Mouse (Mus musculus): ENCODE data around the gene 6430548M08Rik. TPM values are rescaled to one million over a fixed set of nuclear protein-coding genes. Genes with fewer than 3 reads are reported as not detected.
A peak's percentile ranks its signal among the peaks of the same experiment; 100 is the strongest.

Gene 6430548M08Rik
- polyA plus RNA-seq, 1 experiment from 2014 or later = 25.6 TPM

- 93% methylated on average over 9 of the region's 9 CpGs for WGBS (ENCODE audit: missing documents)
Observed at GRCm38 (mm10) chr8:120118162-120118561, 4.2 kb downstream of the 6430548M08Rik start.

GRCm38 (mm10) chr8:120118847-120119246, 4.9 kb downstream of the 6430548M08Rik start:
- WGBS (ENCODE audit: missing documents) = 81% methylated on average over 5 of the region's 5 CpGs
- peaks cover 87% of the 10 kb centered on the region for H3K79me2 ChIP-seq (ENCODE audit: inconsistent target)
- H3K4me3 ChIP-seq (ENCODE audit: inconsistent target) = no peak overlapping the region
- peak overlapping the region; percentile 28 for H3K27ac ChIP-seq
- H3K36me3 ChIP-seq (ENCODE audit: inconsistent target) = no peaks in the 10 kb centered on the region

More at GRCm38 (mm10) chr8:120118162-120118561, 4.2 kb downstream of the 6430548M08Rik start:
- Histone ChIP-seq H3K27ac (peak overlapping the region; percentile 28; the same call in 1 of the 2 replicates), H3K79me2 (ENCODE audit: inconsistent target) (peaks cover 85% of the 10 kb centered on the region), H3K36me3 (ENCODE audit: inconsistent target) (no peaks in the 10 kb centered on the region), H3K4me3 (ENCODE audit: inconsistent target) (no peak overlapping the region)

GRCm38 (mm10) chr8:120119429-120119828, 5.5 kb downstream of the 6430548M08Rik start:
- Histone ChIP-seq H3K27ac (peak overlapping the region; percentile 28; the same call in 1 of the 2 replicates), H3K4me3 (ENCODE audit: inconsistent target) (no peak overlapping the region)

GRCm38 (mm10) chr8:120119931-120120330, 6.0 kb downstream of the 6430548M08Rik start:
- H3K36me3 ChIP-seq (ENCODE audit: inconsistent target) = no peaks in the 10 kb centered on the region
- peaks cover 87% of the 10 kb centered on the region for H3K79me2 ChIP-seq (ENCODE audit: inconsistent target)
- H3K4me3 ChIP-seq (ENCODE audit: inconsistent target) = no peak overlapping the region
- no peak overlapping the region for H3K27ac ChIP-seq
- 14% methylated on average over 6 of the region's 6 CpGs for WGBS (ENCODE audit: missing documents)

More at GRCm38 (mm10) chr8:120119429-120119828, 5.5 kb downstream of the 6430548M08Rik start:
- WGBS (ENCODE audit: missing documents) = 79% methylated on average over 3 of the region's 3 CpGs
- Histone ChIP-seq H3K36me3 (ENCODE audit: inconsistent target) (no peaks in the 10 kb centered on the region), H3K79me2 (ENCODE audit: inconsistent target) (peaks cover 87% of the 10 kb centered on the region)

GRCm38 (mm10) chr8:120120951-120121350, 7.0 kb downstream of the 6430548M08Rik start:
- H3K4me3 ChIP-seq (ENCODE audit: inconsistent target) = no peak overlapping the region
- no peaks in the 10 kb centered on the region for H3K36me3 ChIP-seq (ENCODE audit: inconsistent target)
- H3K79me2 ChIP-seq (ENCODE audit: inconsistent target) = peaks cover 86% of the 10 kb centered on the region
- no peak overlapping the region for H3K27ac ChIP-seq
- 87% methylated on average over 5 of the region's 5 CpGs for WGBS (ENCODE audit: missing documents)

- 53% methylated on average over 6 of the region's 6 CpGs for WGBS (ENCODE audit: missing documents)
- peaks cover 84% of the 10 kb centered on the region for H3K79me2 ChIP-seq (ENCODE audit: inconsistent target)
- H3K4me3 ChIP-seq (ENCODE audit: inconsistent target) = no peak overlapping the region
- H3K27ac ChIP-seq = no peak overlapping the region
- no peaks in the 10 kb centered on the region for H3K36me3 ChIP-seq (ENCODE audit: inconsistent target)
Observed at GRCm38 (mm10) chr8:120124261-120124660, 10.3 kb downstream of the 6430548M08Rik start.

GRCm38 (mm10) chr8:120124836-120125389, 11.0 kb downstream of the 6430548M08Rik start:
- Histone ChIP-seq H3K36me3 (ENCODE audit: inconsistent target) (no peaks in the 10 kb centered on the region), H3K27ac (no peak overlapping the region), H3K79me2 (ENCODE audit: inconsistent target) (peaks cover 84% of the 10 kb centered on the region), H3K4me3 (ENCODE audit: inconsistent target) (no peak overlapping the region)
- 91% methylated on average over 7 of the region's 7 CpGs for WGBS (ENCODE audit: missing documents)

GRCm38 (mm10) chr8:120126357-120127161, 12.6 kb downstream of the 6430548M08Rik start:
- no peaks in the 10 kb centered on the region for H3K36me3 ChIP-seq (ENCODE audit: inconsistent target)
- H3K27ac ChIP-seq = 0 out of 2 replicates have a peak overlapping the region, but pooled peaks have one; percentile 7
- H3K4me3 ChIP-seq (ENCODE audit: inconsistent target) = no peak overlapping the region
- WGBS (ENCODE audit: missing documents) = 45% methylated on average over 14 of the region's 14 CpGs
- H3K79me2 ChIP-seq (ENCODE audit: inconsistent target) = peaks cover 78% of the 10 kb centered on the region

- H3K27ac ChIP-seq = no peak overlapping the region
- no peak overlapping the region for H3K4me3 ChIP-seq (ENCODE audit: inconsistent target)
- WGBS (ENCODE audit: missing documents) = 95% methylated on average over 4 of the region's 4 CpGs
- H3K79me2 ChIP-seq (ENCODE audit: inconsistent target) = peaks cover 89% of the 10 kb centered on the region
- no peaks in the 10 kb centered on the region for H3K36me3 ChIP-seq (ENCODE audit: inconsistent target)
Observed at GRCm38 (mm10) chr8:120129547-120129946, 15.6 kb downstream of the 6430548M08Rik start.

- H3K79me2 ChIP-seq (ENCODE audit: inconsistent target) = peaks cover 85% of the 10 kb centered on the region
- no peak overlapping the region for H3K4me3 ChIP-seq (ENCODE audit: inconsistent target)
- H3K36me3 ChIP-seq (ENCODE audit: inconsistent target) = no peaks in the 10 kb centered on the region
- H3K27ac ChIP-seq = no peak overlapping the region; the same call in 1 of the 2 replicates
- under 1% methylated on average over 8 of the region's 8 CpGs for WGBS (ENCODE audit: missing documents)
Observed at GRCm38 (mm10) chr8:120131158-120131557, 17.2 kb downstream of the 6430548M08Rik start.

GRCm38 (mm10) chr8:120133169-120133568, 19.2 kb downstream of the 6430548M08Rik start:
- Histone ChIP-seq H3K79me2 (ENCODE audit: inconsistent target) (peaks cover 82% of the 10 kb centered on the region), H3K27ac (no peak overlapping the region), H3K36me3 (ENCODE audit: inconsistent target) (no peaks in the 10 kb centered on the region), H3K4me3 (ENCODE audit: inconsistent target) (no peak overlapping the region)
- WGBS (ENCODE audit: missing documents) = 87% methylated on average over 6 of the region's 7 CpGs

GRCm38 (mm10) chr8:120135687-120136086, 21.7 kb downstream of the 6430548M08Rik start:
- Histone ChIP-seq H3K36me3 (ENCODE audit: inconsistent target) (no peaks in the 10 kb centered on the region), H3K79me2 (ENCODE audit: inconsistent target) (peaks cover 76% of the 10 kb centered on the region; the same call in 1 of the 2 replicates), H3K27ac (peak overlapping the region; percentile 12; the same call in 1 of the 2 replicates), H3K4me3 (ENCODE audit: inconsistent target) (no peak overlapping the region)
- WGBS (ENCODE audit: missing documents) = 97% methylated on average over 7 of the region's 7 CpGs

- Histone ChIP-seq H3K36me3 (ENCODE audit: inconsistent target) (no peaks in the 10 kb centered on the region), H3K79me2 (ENCODE audit: inconsistent target) (peaks cover 82% of the 10 kb centered on the region; the same call in 1 of the 2 replicates), H3K4me3 (ENCODE audit: inconsistent target) (no peak overlapping the region), H3K27ac (no peak overlapping the region)
- 99% methylated on average over 7 of the region's 7 CpGs for WGBS (ENCODE audit: missing documents)
Observed at GRCm38 (mm10) chr8:120136618-120137017, 22.7 kb downstream of the 6430548M08Rik start.

- H3K79me2 ChIP-seq (ENCODE audit: inconsistent target) = peaks cover 76% of the 10 kb centered on the region; the same call in 1 of the 2 replicates
- H3K27ac ChIP-seq = no peak overlapping the region
- no peaks in the 10 kb centered on the region for H3K36me3 ChIP-seq (ENCODE audit: inconsistent target)
- 97% methylated on average over 2 of the region's 2 CpGs for WGBS (ENCODE audit: missing documents)
- no peak overlapping the region for H3K4me3 ChIP-seq (ENCODE audit: inconsistent target)
Observed at GRCm38 (mm10) chr8:120138958-120139357, 25.0 kb downstream of the 6430548M08Rik start.

- H3K36me3 ChIP-seq (ENCODE audit: inconsistent target) = peaks cover 9% of the 10 kb centered on the region; the same call in 1 of the 2 replicates
- 91% methylated on average over 3 of the region's 3 CpGs for WGBS (ENCODE audit: missing documents)
- H3K4me3 ChIP-seq (ENCODE audit: inconsistent target) = no peak overlapping the region
- H3K79me2 ChIP-seq (ENCODE audit: inconsistent target) = peaks cover 65% of the 10 kb centered on the region; the same call in 1 of the 2 replicates
- H3K27ac ChIP-seq = no peak overlapping the region
Observed at GRCm38 (mm10) chr8:120140769-120141168, 26.8 kb downstream of the 6430548M08Rik start.
